Mouse (Mus musculus) hematopoietic stem cell, adult 5-6 weeks (primary cell): ENCODE measurements at regions not wholly inside any gene's neighbourhood (a gene's known extent, or its start where the extent isn't known, plus 50 kb on each side); places are given as distances from the start of the nearest gene placed in this dataset.

Experiments used
- ATAC-seq, 2 experiments: fragments of 125-278 bp in 1 of 2; replicated peaks in 1 of 2; 2 replicates each; pipeline ENCODE4 v1.8.0; 2016 to 2017; ENCODE audit warnings: inconsistent platforms in 2 of 2, mild to moderate bottlenecking in 2 of 2, moderate number of reproducible peaks in 2 of 2, low read depth in 1 of 2, moderate TSS enrichment in 1 of 2; ENCODE audit not compliant: low FRiP score in 2 of 2, poor library complexity in 2 of 2, severe bottlenecking in 2 of 2, insufficient read depth in 1 of 2, low TSS enrichment in 1 of 2

GRCm38 (mm10) chr11:56309549-56309948 is 268.7 kb upstream of the Nmur2 start:
- ATAC-seq: no peak

GRCm38 (mm10) chr11:56308383-56309105 is 267.7 kb upstream of the Nmur2 start:
- no peak for ATAC-seq

GRCm38 (mm10) chr11:56307051-56307450 is 266.2 kb upstream of the Nmur2 start:
- no peak for ATAC-seq

DNA sequence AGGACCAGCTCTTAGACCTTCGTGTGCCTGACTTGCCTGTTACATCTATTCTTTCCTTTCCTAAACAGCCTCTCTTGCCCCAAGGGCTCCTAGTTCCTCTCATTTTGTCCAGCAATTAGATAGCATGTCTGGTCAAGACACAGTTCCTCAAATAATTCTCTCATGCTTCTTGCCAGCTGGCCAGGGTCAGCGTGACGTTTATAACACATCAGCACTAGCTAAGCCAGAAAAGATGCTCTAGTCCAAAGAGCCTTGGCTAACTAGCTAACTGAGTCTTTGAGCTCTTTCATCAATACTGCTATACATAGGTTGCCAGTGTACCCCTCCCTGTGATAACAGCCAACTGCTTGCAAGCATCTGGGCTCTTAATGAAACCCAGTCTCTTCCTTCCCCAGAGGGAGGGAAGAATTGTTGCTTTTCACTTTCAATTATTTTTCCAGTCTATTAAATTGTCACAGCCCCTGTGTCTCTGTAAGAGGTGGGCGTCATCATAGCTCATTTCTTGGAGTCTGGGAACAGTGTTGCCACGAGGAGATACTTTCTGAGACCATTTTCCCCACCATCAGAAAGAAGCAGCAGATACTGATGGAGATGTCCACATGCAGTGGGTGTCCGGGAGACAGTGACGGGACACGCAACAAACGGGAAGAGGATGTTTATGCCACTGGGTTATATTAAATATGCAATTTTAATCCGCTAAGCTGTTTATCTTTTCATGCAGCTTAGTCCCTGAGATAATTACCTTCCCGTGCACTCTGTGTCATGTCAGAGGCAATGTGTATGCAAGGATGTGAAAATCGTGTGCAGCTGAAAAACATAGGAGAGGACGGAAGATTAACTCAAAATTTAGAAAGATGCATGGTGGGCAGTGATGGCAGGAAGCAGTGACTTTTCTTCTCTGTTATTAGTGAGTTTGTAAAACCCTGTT is 250.1 kb upstream of the Nmur2 start:
- ATAC-seq: no peak

DNA sequence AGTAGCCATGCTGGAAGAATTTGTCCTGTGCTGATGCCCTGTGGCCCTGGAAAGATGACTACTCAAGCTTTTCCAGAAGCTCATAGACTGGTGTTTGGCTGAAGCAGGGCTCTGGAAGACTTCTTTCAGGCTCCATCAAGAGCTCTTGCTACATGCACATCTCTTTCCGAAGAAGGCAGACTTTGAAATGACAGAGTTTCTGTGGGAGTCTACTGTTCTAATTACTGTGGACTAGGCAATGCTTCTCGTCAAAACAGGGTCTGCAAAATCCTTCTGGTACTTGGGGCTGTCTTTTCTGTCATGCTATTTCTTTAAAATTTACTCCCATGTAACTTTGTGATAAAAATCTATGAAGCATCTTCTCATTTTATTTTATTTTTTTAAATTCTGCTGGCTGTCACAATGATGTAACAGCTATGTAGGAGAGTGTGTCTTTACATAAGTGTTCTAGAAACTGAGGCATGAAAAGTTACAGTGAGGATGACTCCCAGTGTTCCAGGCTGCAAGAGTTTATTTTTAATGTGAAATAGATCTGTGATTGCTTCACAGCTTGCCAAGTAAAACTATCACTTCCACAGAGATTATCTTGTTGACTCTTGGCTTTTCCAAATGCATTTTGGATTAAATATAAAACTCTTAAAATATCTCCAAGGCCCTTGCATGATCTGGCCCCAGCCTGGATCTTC is 244.9 kb upstream of the Nmur2 start:
- ATAC-seq: no peak

- no peak for ATAC-seq
Observed at GRCm38 (mm10) chr11:56281201-56281600, 240.4 kb upstream of the Nmur2 start.

- no peak for ATAC-seq
Observed at GRCm38 (mm10) chr11:56280216-56280615, 239.4 kb upstream of the Nmur2 start.

DNA sequence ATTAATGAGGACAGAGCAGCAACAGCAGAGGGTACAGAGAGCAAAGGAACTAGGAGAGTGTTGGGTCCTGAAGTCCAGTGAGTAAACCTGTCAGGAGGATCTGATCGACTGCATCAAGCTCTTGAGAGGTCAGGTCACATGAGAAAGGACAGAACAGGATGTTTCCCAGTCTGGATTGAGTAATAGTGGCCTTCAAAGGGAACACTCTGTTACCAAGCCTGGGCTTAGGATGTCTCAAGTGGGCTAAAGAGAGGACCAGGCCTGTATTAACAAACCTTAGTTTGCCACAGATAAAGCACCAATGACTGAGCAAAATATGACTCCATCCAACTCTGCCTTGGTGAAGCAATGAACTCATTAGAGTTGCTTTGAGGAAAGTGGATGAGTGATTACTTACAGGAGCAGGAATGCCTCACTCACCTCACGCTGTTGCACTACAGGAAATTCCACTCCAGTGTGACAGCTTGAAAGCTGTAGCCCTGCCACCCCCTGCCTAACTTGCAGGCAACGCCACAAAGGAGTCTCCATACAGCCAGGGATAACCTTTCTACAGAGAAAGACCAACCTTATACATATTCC is 229.2 kb upstream of the Nmur2 start:
- no peak for ATAC-seq

DNA sequence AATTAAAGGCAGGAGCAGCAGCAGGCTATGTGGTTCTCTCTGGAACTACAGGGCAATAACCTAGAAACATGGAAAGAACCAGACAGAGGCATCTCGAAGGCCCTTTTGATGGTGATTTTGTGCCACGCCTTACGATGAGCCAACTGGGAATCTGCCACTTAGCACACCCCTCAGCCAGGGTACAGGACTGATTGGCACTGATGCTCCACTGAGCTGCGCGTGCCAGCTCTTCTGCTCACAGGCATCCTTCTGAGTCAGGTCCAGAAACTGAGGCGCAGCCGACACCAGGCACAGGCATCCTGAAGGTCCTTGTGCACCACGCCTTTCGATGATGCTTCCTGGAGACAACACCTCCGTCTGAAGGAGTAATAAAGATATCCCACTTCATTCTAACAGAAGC is 221.9 kb upstream of the Nmur2 start:
- no peak for ATAC-seq

GRCm38 (mm10) chr11:56256356-56256755 is 215.5 kb upstream of the Nmur2 start:
- ATAC-seq: no peak

GRCm38 (mm10) chr11:56254437-56254836 is 213.6 kb upstream of the Nmur2 start:
- no peak for ATAC-seq

GRCm38 (mm10) chr11:56247333-56247823 is 206.6 kb upstream of the Nmur2 start:
- ATAC-seq: no peak

DNA sequence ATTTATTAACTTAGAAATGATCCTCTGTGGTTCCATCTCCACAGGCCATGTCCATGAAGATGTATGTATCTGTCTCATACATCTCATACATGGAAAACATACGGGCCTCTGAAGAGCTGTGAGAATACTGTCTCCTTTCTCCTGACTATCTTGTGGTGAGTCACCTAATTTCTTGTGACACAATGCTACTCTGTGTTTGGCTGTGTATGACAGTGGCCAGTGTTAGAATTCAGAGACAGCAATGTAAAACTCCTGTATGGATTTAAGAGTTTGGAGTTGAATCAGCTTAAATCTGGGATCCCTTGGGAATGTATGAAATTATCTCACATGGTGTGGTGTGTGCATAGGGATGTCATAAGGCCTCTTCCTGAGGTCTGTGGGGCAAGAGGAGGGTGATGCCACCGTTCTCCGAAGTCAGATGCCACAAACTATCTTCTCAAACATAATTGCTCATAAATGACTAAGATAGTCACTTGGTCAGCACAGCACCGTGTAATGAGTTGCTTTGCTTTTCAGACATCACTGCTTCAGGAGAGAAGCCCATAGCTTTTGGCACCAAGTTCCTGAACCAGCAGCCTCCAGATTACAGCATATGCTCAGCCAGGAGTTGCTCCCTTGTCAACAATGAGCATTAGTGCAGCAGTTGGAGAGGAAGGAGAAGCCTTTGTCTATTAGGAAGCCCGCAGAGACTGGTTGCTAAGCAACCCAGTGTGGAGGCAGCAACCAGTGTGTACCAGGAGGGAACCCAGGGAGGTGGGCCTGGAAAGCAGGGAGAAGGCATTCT is 205.9 kb upstream of the Nmur2 start:
- no peak for ATAC-seq

DNA sequence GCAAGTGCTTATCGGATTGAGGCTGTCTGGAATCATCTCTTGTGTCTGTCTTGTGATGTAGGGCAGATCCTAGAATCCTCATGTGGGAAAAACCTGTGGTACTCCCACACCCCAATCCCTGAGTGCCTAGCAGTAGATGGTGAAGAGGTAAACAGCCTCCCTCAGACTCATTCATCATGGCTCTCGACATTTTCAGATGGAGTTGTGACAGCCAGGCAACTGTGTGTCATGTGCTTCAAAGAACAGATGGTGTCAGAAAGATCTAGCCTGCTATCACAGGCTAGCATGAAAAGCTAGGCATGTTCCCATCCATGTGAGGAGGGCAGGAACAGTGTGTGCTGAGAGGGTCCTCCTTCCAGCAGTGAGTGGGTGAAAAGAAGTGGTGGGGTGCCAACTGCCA is 204.1 kb upstream of the Nmur2 start:
- no peak for ATAC-seq

- ATAC-seq: no peak
Observed at GRCm38 (mm10) chr11:56243447-56243846, 202.6 kb upstream of the Nmur2 start.

GRCm38 (mm10) chr11:56238745-56239144 is 197.9 kb upstream of the Nmur2 start:
- no peak for ATAC-seq

DNA sequence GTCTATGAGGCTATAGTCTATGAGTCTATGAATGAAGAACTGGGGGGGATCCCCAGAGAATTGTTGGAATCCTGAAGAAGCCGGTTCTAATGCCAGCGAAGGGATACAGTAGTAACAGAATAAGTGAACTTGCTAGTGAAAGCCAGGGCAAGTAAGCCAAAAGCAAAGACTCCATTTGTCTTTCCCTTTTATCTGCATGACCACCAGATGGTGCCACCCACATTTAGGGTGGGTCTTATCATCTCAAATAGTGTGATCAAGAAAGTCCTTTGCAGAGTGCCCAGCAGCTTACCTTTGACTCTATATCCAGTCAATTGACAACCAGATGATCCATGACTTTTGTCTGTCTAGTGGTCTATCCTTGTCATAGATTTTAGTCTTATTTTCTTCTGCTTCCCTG is 184.2 kb upstream of the Nmur2 start:
- no peak for ATAC-seq
